Mouse (Mus musculus): Measurements from ENCODE around the gene Ndufaf8. TPM values are rescaled to one million over a fixed set of nuclear protein-coding genes. Genes with fewer than 3 reads are reported as not detected.

The Ndufaf8 gene
- polyA plus RNA-seq (2012; rRNA removed) = 31.9 and 36.8 TPM in 2 replicates

DNA sequence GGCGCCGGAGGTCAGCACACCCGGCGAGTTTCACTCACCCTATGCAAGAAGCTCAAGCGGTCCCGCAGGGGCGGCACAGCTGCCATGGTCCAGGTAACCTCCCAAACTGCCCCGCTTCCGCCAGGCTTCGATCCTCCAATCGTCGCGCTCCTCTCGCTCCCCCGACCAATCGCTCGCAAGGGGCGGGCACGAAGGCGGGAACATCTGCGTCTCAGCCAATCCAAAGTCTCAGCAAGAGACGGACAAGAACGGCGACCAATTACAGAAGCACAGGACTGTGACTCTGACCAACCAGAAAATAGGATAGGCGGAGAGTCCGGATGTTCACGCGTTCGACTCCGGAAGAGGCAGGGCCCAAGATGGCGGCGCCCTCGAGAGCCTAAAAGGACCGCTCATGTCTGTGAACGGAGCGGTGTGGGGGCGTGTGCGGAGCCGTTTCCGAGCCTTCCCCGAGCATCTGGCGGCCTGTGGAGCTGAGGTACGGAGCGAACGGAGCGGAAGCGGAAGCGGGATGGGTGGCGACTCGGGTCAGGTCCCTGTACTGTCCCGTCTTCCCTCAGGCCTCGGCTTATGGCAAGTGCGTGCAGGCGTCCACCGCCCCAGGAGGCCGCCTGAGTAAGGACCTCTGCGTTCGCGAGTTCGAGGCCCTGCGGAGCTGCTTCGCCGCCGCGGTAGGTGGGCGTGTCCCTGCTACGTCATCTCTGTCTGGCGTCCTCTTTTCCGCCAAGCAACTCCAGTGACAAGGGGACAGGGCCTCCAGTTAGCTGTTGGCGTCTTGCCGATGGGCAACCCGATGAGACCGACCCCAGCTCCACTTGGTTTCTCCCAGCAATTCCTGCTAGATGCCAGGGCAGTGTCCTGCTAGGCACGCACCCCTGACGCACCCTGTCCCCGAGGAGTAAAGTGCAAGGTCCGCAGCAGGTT lies at the start of gene Ndufaf8, which contains the start of gene Tepsin:
Ndufaf8 (plus strand) TSS at position 341 of the 924 bp plus-strand sequence.
Tepsin (minus strand) TSS at position 144 of the 924 bp plus-strand sequence.

DNA sequence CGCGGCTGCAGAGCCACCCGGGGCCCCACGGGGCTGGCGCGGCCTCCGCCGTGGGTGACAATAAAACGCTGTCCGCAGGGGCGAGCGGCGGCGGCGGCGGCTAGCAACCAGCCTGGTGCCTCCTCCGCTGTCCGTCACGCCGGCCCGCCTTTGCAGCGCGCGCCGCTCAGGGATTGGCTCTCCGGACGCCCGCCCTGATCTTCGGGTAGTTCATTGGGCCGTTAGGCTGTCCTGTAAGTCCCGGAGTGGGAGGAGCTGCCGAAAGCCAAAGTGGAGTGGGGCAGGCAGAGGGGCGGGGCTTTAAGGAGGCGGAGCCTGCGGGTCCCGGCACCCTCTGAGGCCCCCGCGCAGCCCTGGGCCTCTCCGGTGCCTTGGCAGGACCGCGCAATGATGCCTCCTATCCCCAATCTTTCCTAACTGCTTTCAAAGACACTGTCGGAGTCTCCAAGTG lies 12.0 kb upstream of the Ndufaf8 start, which contains the start of gene Cep131:
Cep131 (minus strand) TSS at position 126 of the 451 bp plus-strand sequence.

Other genes starting within 250 kb of the Ndufaf8 start
- gene Chmp6, start 185.5 kb upstream of the Ndufaf8 start, polyA plus RNA-seq (2012; rRNA removed) = 56.8 and 63.7 TPM in 2 replicates
- 36.4 and 43.0 TPM in 2 replicates for gene Baiap2, start 156.2 kb upstream of the Ndufaf8 start, polyA plus RNA-seq (2012; rRNA removed)
- gene Aatk, start 51.8 kb upstream of the Ndufaf8 start, polyA plus RNA-seq (2012; rRNA removed) = 74.2 and 76.3 TPM in 2 replicates
- 35.3 and 37.9 TPM in 2 replicates for gene Cep131, start 12.1 kb upstream of the Ndufaf8 start, polyA plus RNA-seq (2012; rRNA removed)
- gene Tepsin, start 197 bp upstream of the Ndufaf8 start, polyA plus RNA-seq (2012; rRNA removed) = 38.9 and 40.9 TPM in 2 replicates
- gene Slc38a10, start 52.4 kb downstream of the Ndufaf8 start, polyA plus RNA-seq (2012; rRNA removed) = 103 and 104 TPM in 2 replicates
- gene Bahcc1, start 134.0 kb downstream of the Ndufaf8 start, polyA plus RNA-seq (2012; rRNA removed) = 16.9 and 20.1 TPM in 2 replicates
- gene Actg1, start 249.6 kb downstream of the Ndufaf8 start, polyA plus RNA-seq (2012; rRNA removed) = 1,434 and 1,972 TPM in 2 replicates

Data from central nervous system, embryonic 18 days (tissue).